Mouse (Mus musculus) embryonic facial prominence, embryonic 11.5 days (tissue): ENCODE results near the gene Ccdc97. TPM values are rescaled to one million over a fixed set of nuclear protein-coding genes. Genes with fewer than 3 reads are reported as not detected.

Experiments
- ATAC-seq: fragments of 200-750 bp; cut with Nextera tagmentation; replicated peaks from 2 replicates; pipeline ENCODE4 v1.8.0; 2017; ENCODE audit warnings: low read depth; ENCODE audit not compliant: insufficient number of reproducible peaks, low FRiP score, low TSS enrichment
- DNase-seq: peaks from one replicate; pipeline ENCODE4 v3.0.0-alpha.2; 2015; ENCODE audit warnings: low spot score
- H3K27ac ChIP-seq: fragments of 300-500 bp; sonication (generic); replicated peaks from 2 replicates; pipeline ENCODE4 v1.5.1; 2014; ENCODE audit warnings: mild to moderate bottlenecking, low read depth, low read length, control low read depth
- H3K27me3 ChIP-seq: fragments of 300-500 bp; sonication (generic); 2 replicates; pipeline ENCODE4 v1.6.1; 2014; ENCODE audit warnings: mild to moderate bottlenecking, low read length, moderate library complexity, mixed read lengths; ENCODE audit not compliant: control insufficient read depth, insufficient read depth
- H3K36me3 ChIP-seq: fragments of 300-500 bp; sonication (generic); replicated peaks from 2 replicates; pipeline ENCODE4 v1.6.1; 2014; ENCODE audit warnings: low read depth, mild to moderate bottlenecking, low read length, moderate library complexity, mixed read lengths; ENCODE audit not compliant: control insufficient read depth, insufficient read depth
- H3K4me1 ChIP-seq: fragments of 300-500 bp; sonication (generic); 2 replicates; pipeline ENCODE4 v1.6.1; 2014; ENCODE audit warnings: low read length, mixed read lengths; ENCODE audit not compliant: control insufficient read depth, insufficient read depth
- H3K4me2 ChIP-seq: fragments of 300-500 bp; sonication (generic); 2 replicates; pipeline ENCODE4 v1.6.1; 2014; ENCODE audit warnings: low read depth, mild to moderate bottlenecking, control low read depth, low read length, moderate library complexity
- H3K4me3 ChIP-seq: fragments of 300-500 bp; sonication (generic); 2 replicates; pipeline ENCODE4 v1.5.1; 2014; ENCODE audit warnings: low read depth, low read length, control low read depth
- H3K9ac ChIP-seq: fragments of 300-500 bp; sonication (generic); replicated peaks from 2 replicates; pipeline ENCODE4 v1.6.1; 2014; ENCODE audit warnings: mild to moderate bottlenecking, control low read depth, low read length
- H3K9me3 ChIP-seq: fragments of 300-500 bp; sonication (generic); replicated peaks from 2 replicates; pipeline ENCODE4 v1.6.1; 2016; ENCODE audit warnings: mild to moderate bottlenecking, low read length, inconsistent platforms, mixed read lengths; ENCODE audit not compliant: control insufficient read depth
- WGBS: fragments of 180-500 bp; shearing (Covaris S2); extraction: QIAGEN DNeasy Blood & Tissue Kit; methylation state at CpG from one replicate; pipeline ENCODE4 v1.1.7; 2014; 5-methylcytosine and 5-hydroxymethylcytosine counted together
- polyA plus RNA-seq: library from polyadenylated mRNA; unstranded; fragments of >200 nt; fragmentation: Nextera tagmentation; extraction: Ambion mirVana; gene quantifications from 2 replicates; pipeline ENCODE4 v1.2.1, GENCODE M21; 2014

Ccdc97 gene
- 23.2 and 24.8 TPM in 2 replicates for polyA plus RNA-seq

DNA sequence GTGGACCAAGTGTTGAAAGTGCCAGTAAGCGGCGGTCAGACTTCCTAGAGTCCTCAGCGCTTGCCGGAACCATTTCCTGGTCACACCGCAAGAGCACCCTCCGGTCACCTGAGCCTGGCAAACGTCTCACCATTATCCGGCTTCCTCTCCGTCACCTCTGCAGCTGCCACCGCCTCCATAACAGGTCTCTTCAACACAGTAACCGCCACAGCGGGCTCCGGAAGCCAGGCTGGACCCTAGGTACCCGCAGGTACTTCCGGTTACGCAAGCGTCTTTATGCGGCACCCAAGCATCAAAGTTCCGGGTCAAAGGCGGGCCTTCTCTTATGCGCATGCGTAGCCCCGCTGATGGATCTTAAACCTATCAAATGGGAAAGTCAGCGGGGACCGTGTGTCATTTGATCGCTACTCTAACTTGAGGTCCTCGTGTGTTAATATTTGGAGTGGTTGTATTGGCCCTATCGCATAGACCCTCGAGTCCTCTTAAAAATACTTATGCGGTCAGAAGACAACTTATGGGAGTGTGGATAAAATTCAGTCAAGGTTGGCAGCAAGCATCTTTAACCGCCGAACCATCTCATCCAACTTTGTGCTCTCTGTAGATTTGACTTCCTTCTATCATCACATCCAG is at the start of gene Ccdc97:
Ccdc97 (minus strand) TSS at position 301 of the 630 bp plus-strand sequence.
- no peaks in the 10 kb centered on the region for H3K27me3 ChIP-seq
- H3K9ac ChIP-seq: peak within 1 kb of the TSS; percentile 76
- H3K4me3 ChIP-seq: peak within 1 kb of the TSS; percentile 70
- H3K9me3 ChIP-seq: no peaks in the 10 kb centered on the region
- DNase-seq (peak; percentile 96), ATAC-seq (peak; percentile 71)
- H3K27ac ChIP-seq: peak within 1 kb of the TSS; percentile 56; the same call in 1 of the 2 replicates
- H3K4me1 ChIP-seq: no peaks in the 10 kb centered on the region
- H3K4me2 ChIP-seq: peak within 1 kb of the TSS; percentile 76
- H3K36me3 ChIP-seq: peaks cover 30% of the 10 kb centered on the region
- 5% methylated on average over 32 of the region's 32 CpGs for WGBS

DNA sequence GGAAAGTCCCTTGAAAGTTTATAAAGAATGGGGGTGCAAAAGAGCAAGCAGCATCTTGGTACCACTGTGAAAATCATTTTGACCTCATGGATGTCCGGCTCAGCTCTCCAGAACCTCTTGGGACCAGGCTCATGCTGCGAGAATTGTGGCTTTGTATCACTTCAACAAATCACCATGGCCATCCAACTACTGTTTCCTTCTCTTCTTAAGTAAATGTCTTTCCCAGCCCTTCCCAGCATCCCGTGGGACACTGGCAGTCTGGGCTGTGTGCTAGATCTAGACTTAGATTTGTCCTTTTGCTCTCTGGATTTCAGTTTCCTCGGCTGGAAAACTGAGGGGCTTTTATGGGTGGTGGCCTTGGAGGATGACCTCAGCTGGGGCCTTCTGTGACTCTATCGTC is 49.3 kb upstream of the Ccdc97 start:
- WGBS: 89% methylated on average over 5 of the region's 5 CpGs
- no peaks in the 10 kb centered on the region; the same call in none of the 2 replicates for H3K36me3 ChIP-seq
- no peak for ATAC-seq
- no peaks in the 10 kb centered on the region for H3K4me1 ChIP-seq
- H3K27me3 ChIP-seq: no peaks in the 10 kb centered on the region
- no peak overlapping the region for H3K9ac ChIP-seq
- no peaks in the 10 kb centered on the region for H3K9me3 ChIP-seq
- H3K4me2 ChIP-seq: no peak overlapping the region
- H3K4me3 ChIP-seq: no peak overlapping the region
- H3K27ac ChIP-seq: no peak overlapping the region
- DNase-seq: no peak

DNA sequence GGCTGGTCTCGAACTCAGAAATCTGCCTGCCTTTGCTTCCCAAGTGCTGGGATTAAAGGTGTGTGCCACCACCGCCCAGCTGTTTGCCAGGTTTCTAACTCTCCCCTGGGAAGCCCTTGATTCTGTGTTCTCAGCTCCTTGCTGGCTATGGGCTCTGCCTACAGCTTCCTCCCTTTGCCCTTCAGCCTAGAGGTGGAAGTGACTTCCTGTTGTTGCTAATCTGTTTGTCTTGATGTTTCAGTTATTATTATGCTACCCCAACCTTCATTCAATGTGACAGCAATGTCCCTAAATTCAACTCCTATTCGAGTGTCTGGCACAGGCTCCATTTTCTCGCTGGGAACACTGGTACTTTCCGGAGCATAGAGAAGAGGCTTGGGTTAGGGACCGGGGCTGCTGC is 47.2 kb upstream of the Ccdc97 start:
- ATAC-seq (no peak), DNase-seq (no peak)
- Histone ChIP-seq H3K27me3 (no peaks in the 10 kb centered on the region), H3K4me3 (no peak overlapping the region), H3K4me2 (no peak overlapping the region), H3K9ac (no peak overlapping the region), H3K4me1 (no peaks in the 10 kb centered on the region), H3K27ac (no peak overlapping the region), H3K36me3 (no peaks in the 10 kb centered on the region; the same call in none of the 2 replicates), H3K9me3 (no peaks in the 10 kb centered on the region)
- 81% methylated on average over 6 of the region's 6 CpGs for WGBS

DNA sequence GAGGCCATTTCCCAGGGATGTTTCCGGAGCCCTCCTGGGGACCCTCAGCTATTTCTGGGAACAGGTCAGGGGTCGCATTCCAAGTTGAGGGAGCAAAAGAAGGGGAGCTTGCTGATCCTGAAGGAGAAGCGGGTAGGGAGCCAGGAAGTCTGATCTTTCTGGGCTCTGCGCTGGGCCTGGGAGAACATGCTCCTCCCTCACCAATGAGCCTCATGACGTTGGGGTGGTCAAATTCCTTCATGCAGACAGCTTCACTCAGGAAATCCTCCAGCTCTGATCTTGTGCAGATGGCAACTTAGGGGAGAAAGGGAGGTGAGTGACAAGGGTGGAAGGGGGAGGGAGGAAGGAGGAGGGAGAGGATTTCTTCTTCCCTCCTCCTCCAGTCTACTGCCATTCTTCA is 45.3 kb upstream of the Ccdc97 start:
- no peak for DNase-seq
- peaks cover 5% of the 10 kb centered on the region; the same call in 1 of the 2 replicates for H3K36me3 ChIP-seq
- 36% methylated on average over 5 of the region's 5 CpGs for WGBS

DNA sequence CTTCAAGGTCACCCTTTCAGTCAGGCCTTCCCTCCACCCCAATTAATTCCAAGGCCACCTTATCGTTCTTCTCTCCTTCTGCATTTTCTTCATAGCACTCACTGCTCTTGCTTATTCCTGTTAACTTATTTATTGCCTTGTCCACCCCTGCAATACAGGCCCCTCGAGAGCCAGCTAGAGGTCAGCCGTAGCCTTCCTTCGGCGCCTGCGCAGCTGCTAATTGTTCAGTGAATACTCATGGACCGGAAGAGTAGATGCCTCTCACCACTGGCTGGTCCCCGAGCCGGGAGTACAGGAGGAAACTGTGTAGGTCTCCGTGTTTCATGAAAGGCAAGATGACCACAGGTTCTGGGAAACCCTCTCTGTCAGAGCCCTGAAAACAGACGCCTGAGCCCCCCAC is 44.8 kb upstream of the Ccdc97 start:
- H3K4me1 ChIP-seq: no peaks in the 10 kb centered on the region
- H3K4me3 ChIP-seq: no peak overlapping the region
- ATAC-seq: no peak
- WGBS: 62% methylated on average over 11 of the region's 11 CpGs
- no peaks in the 10 kb centered on the region for H3K27me3 ChIP-seq
- no peaks in the 10 kb centered on the region for H3K9me3 ChIP-seq
- H3K4me2 ChIP-seq: no peak overlapping the region
- H3K36me3 ChIP-seq: peaks cover 5% of the 10 kb centered on the region; the same call in 1 of the 2 replicates
- H3K27ac ChIP-seq: no peak overlapping the region; the same call in 1 of the 2 replicates
- no peak overlapping the region for H3K9ac ChIP-seq
- DNase-seq: no peak

More for the DNA sequence above, 45.3 kb upstream of the Ccdc97 start:
- Histone ChIP-seq H3K27ac (no peak overlapping the region; the same call in 1 of the 2 replicates), H3K9me3 (no peaks in the 10 kb centered on the region), H3K4me3 (no peak overlapping the region), H3K4me1 (no peaks in the 10 kb centered on the region), H3K27me3 (no peaks in the 10 kb centered on the region), H3K4me2 (no peak overlapping the region), H3K9ac (no peak overlapping the region)
- no peak; the same call in 1 of the 2 replicates for ATAC-seq

DNA sequence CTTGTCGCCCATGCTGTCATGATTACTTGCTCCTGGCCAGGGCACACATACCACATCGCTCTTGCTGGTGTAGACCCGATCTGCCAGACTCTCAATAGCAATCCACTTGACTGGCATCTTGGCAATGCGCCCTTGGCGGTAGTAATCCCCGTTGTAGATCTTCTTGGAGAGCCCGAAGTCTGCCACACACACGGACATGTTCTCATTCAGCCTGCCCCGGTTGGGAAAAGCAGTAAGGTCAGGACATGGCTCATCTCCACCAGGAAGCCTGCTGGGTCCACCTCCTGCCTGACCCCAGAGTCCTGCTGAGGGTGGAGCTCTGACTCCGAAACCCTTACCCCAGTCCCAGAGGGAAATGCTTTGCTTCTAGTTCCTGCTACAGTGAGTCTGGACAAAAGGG is 42.5 kb upstream of the Ccdc97 start:
- no peak for DNase-seq
- 86% methylated on average over 10 of the region's 10 CpGs for WGBS
- ATAC-seq: no peak
- Histone ChIP-seq H3K9me3 (no peaks in the 10 kb centered on the region), H3K4me3 (no peak overlapping the region), H3K27me3 (no peaks in the 10 kb centered on the region), H3K9ac (no peak overlapping the region), H3K27ac (no peak overlapping the region), H3K4me1 (no peaks in the 10 kb centered on the region), H3K36me3 (peaks cover 8% of the 10 kb centered on the region), H3K4me2 (no peak overlapping the region)

DNA sequence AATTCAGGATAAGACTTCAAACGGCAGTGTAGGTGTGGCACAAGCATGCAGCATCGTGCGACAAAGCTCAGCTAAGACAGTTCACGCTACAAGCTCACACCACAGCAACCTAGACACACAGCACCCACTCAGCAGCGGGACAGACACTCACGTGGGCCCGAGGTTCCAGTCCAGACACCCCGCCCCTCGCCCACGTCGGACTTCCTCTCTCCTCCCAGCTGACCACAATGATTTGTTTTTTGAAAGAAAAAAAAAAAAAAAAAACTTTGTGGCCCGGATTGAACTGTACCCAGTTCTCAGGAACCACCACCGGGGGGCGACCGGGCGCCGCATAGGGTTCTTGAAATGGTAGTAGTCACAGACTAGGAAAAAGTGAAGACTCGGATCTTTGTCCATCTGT is 37.1 kb upstream of the Ccdc97 start:
- WGBS: 1% methylated on average over 18 of the region's 18 CpGs
- Histone ChIP-seq H3K4me3 (peak overlapping the region; percentile 39), H3K9ac (peak overlapping the region; percentile 60), H3K9me3 (no peaks in the 10 kb centered on the region), H3K27me3 (no peaks in the 10 kb centered on the region), H3K4me1 (no peaks in the 10 kb centered on the region), H3K36me3 (peaks cover 8% of the 10 kb centered on the region), H3K27ac (peak overlapping the region; percentile 29), H3K4me2 (peak overlapping the region; percentile 65)
- ATAC-seq (peak; percentile 35), DNase-seq (peak; percentile 91)

DNA sequence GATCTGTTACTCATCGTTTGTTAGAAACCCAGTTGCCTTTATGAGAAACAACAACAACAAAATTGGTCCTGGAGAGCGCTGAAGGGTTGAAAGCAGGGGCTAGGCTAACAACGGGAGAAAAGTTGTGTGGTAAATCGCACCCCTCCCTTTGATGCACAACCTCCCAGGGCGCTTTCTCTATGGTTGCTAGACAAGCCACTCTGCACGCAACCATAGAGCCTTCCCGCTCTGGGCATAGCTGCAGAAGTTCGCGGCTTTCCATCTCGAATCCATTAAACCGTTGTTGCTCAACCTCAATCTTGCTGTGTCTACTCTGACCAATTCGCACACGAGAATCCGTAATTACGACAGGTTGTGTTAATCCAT is 36.6 kb upstream of the Ccdc97 start:
- Histone ChIP-seq H3K27ac (peak overlapping the region; percentile 29), H3K4me2 (peak overlapping the region; percentile 65), H3K36me3 (peaks cover 7% of the 10 kb centered on the region), H3K9me3 (no peaks in the 10 kb centered on the region), H3K4me3 (peak overlapping the region; percentile 39), H3K4me1 (no peaks in the 10 kb centered on the region), H3K9ac (peak overlapping the region; percentile 60), H3K27me3 (no peaks in the 10 kb centered on the region)
- ATAC-seq: peak; percentile 55
- WGBS: under 1% methylated on average over 15 of the region's 15 CpGs
- peak; percentile 79 for DNase-seq
